Mouse (Mus musculus) forebrain, postnatal 0 days (tissue): ENCODE results near the gene Hectd4. TPM values are rescaled to one million over a fixed set of nuclear protein-coding genes. Genes with fewer than 3 reads are reported as not detected.
"Not testable (repeated sequence)": the region's sequence is repeated elsewhere in the genome, so short reads cannot be mapped to it uniquely, and the experiment has no call there.

Experiments used
- ATAC-seq: fragments of 200-750 bp; cut with Nextera tagmentation; 2 replicates; pipeline ENCODE4 v1.8.0; 2017; ENCODE audit warnings: mild to moderate bottlenecking, moderate library complexity
- DNase-seq: peaks from one replicate; pipeline ENCODE4 v3.0.0-alpha.2; 2015
- H3K27ac ChIP-seq: fragments of 300-500 bp; sonication (generic); 2 replicates; pipeline ENCODE4 v1.5.1; 2014; ENCODE audit warnings: low read depth, mild to moderate bottlenecking, antibody characterized with exemption, low read length, moderate library complexity, mixed read lengths
- H3K27me3 ChIP-seq: fragments of 300-500 bp; sonication (generic); 2 replicates; pipeline ENCODE4 v1.6.1; 2014; ENCODE audit warnings: mild to moderate bottlenecking, low read length, mixed read lengths; ENCODE audit not compliant: insufficient read depth
- H3K36me3 ChIP-seq: fragments of 300-500 bp; sonication (generic); 2 replicates; pipeline ENCODE4 v1.6.1; 2014; ENCODE audit warnings: mild to moderate bottlenecking, moderate library complexity; ENCODE audit not compliant: insufficient read depth
- H3K4me1 ChIP-seq: fragments of 300-500 bp; sonication (generic); 2 replicates; pipeline ENCODE4 v1.6.1; 2014; ENCODE audit warnings: antibody characterized with exemption; ENCODE audit not compliant: insufficient read depth
- H3K4me2 ChIP-seq: fragments of 300-500 bp; sonication (generic); 2 replicates; pipeline ENCODE4 v1.6.1; 2014; ENCODE audit warnings: low read depth, mild to moderate bottlenecking, moderate library complexity
- H3K4me3 ChIP-seq: fragments of 300-500 bp; sonication (generic); 2 replicates; pipeline ENCODE4 v1.5.1; 2014; ENCODE audit warnings: low read depth, low read length, mixed read lengths
- H3K9ac ChIP-seq: fragments of 300-500 bp; sonication (generic); 2 replicates; pipeline ENCODE4 v1.6.1; 2014; ENCODE audit warnings: mild to moderate bottlenecking
- H3K9me3 ChIP-seq: fragments of 300-500 bp; sonication (generic); 2 replicates; pipeline ENCODE4 v1.6.1; 2016; ENCODE audit warnings: low read length
- CTCF ChIP-seq: sonication (generic); IDR thresholded peaks from 2 replicates; pipeline ENCODE4 v1.5.1; 2016; ENCODE audit warnings: antibody characterized with exemption, control low read depth, low read depth
- WGBS: fragments of 180-500 bp; shearing (Covaris S2); extraction: QIAGEN DNeasy Blood & Tissue Kit; methylation state at CpG from one replicate; pipeline ENCODE4 v1.1.7; 2014; 5-methylcytosine and 5-hydroxymethylcytosine counted together
- polyA plus RNA-seq: library from polyadenylated mRNA; unstranded; fragments of >200 nt; fragmentation: Nextera tagmentation; extraction: Ambion mirVana; gene quantifications from 2 replicates; pipeline ENCODE4 v1.2.1, GENCODE M21; 2015
- total RNA-seq: library from RNA; depleted of rRNA; stranded (reverse); fragments of >200 nt; gene quantifications from 2 replicates; pipeline ENCODE4 v1.2.3, GENCODE M21; 2014

Gene Hectd4
- total and polyA plus RNA-seq, 2 experiments from 2014 or later, result 14.0 to 107 TPM

- Histone ChIP-seq H3K27me3 (no peaks in the 10 kb centered on the region), H3K4me3 (no peak overlapping the region), H3K36me3 (peaks cover 24% of the 10 kb centered on the region), H3K9ac (no peak overlapping the region), H3K9me3 (no peaks in the 10 kb centered on the region), H3K4me2 (no peak overlapping the region), H3K4me1 (no peaks in the 10 kb centered on the region), H3K27ac (no peak overlapping the region)
- DNase-seq, result no peak
- 71% methylated on average over 12 of the region's 12 CpGs for WGBS
- ATAC-seq, result no peak
- TF ChIP-seq CTCF, result no peak
Observed at GRCm38 (mm10) chr5:121216126-121216446, 3.9 kb upstream of the Hectd4 start.

- not testable (repeated sequence) for H3K27ac ChIP-seq, H3K4me2 ChIP-seq, H3K4me3 ChIP-seq, H3K9ac ChIP-seq, H3K27me3 ChIP-seq, H3K9me3 ChIP-seq, DNase-seq, ATAC-seq, H3K4me1 ChIP-seq
- WGBS, result 81% methylated on average over 9 of the region's 9 CpGs
- peaks cover 19% of the 10 kb centered on the region for H3K36me3 ChIP-seq
Observed at GRCm38 (mm10) chr5:121216584-121217312, 3.3 kb upstream of the Hectd4 start.

GRCm38 (mm10) chr5:121217313-121217634 is 2.7 kb upstream of the Hectd4 start:
- Histone ChIP-seq H3K36me3 (peaks cover 14% of the 10 kb centered on the region), H3K9ac (no peak overlapping the region), H3K4me2 (no peak overlapping the region), H3K27ac (no peak overlapping the region), H3K9me3 (no peaks in the 10 kb centered on the region), H3K27me3 (no peaks in the 10 kb centered on the region), H3K4me1 (peaks cover under 1% of the 10 kb centered on the region), H3K4me3 (no peak overlapping the region)
- DNase-seq (no peak), ATAC-seq (no peak)
- 87% methylated on average over 2 of the region's 2 CpGs for WGBS
- TF ChIP-seq CTCF, result no peak

GRCm38 (mm10) chr5:121219190-121219589 is 829 bp upstream of the Hectd4 start:
- Histone ChIP-seq H3K4me3 (no peak overlapping the region), H3K36me3 (no peaks in the 10 kb centered on the region), H3K27me3 (no peaks in the 10 kb centered on the region), H3K9me3 (no peaks in the 10 kb centered on the region), H3K4me2 (no peak overlapping the region), H3K27ac (no peak overlapping the region), H3K4me1 (peaks cover 8% of the 10 kb centered on the region), H3K9ac (no peak overlapping the region)
- DNase-seq (no peak), ATAC-seq (no peak)
- 79% methylated on average over 1 of the region's 1 CpGs for WGBS
- TF ChIP-seq CTCF, result no peak

- peak; percentile 51 for ATAC-seq
Observed at GRCm38 (mm10) chr5:121220732-121221301, 798 bp downstream of the Hectd4 start.

GRCm38 (mm10) chr5:121221328-121221850 is 1.4 kb downstream of the Hectd4 start:
- peak; percentile 31 for DNase-seq
- WGBS, result 6% methylated on average over 22 of the region's 23 CpGs
- H3K9me3 ChIP-seq, result no peaks in the 10 kb centered on the region
- H3K27me3 ChIP-seq, result no peaks in the 10 kb centered on the region
- H3K36me3 ChIP-seq, result no peaks in the 10 kb centered on the region
- TF ChIP-seq CTCF, result no peak
- H3K4me1 ChIP-seq, result peaks cover 8% of the 10 kb centered on the region
- ATAC-seq, result no peak
- peak overlapping the region; percentile 95 for H3K27ac ChIP-seq
- H3K9ac ChIP-seq, result peak overlapping the region; percentile 94
- peak overlapping the region; percentile 74 for H3K4me3 ChIP-seq
- peak overlapping the region; percentile 55 for H3K4me2 ChIP-seq

More at GRCm38 (mm10) chr5:121220732-121221301, 798 bp downstream of the Hectd4 start:
- Histone ChIP-seq H3K9ac (peak overlapping the region; percentile 94), H3K27me3 (no peaks in the 10 kb centered on the region), H3K36me3 (no peaks in the 10 kb centered on the region), H3K4me1 (peaks cover 8% of the 10 kb centered on the region), H3K4me3 (peak overlapping the region; percentile 74), H3K27ac (peak overlapping the region; percentile 95), H3K4me2 (peak overlapping the region; percentile 55), H3K9me3 (no peaks in the 10 kb centered on the region)
- peak; percentile 73 for DNase-seq
- TF ChIP-seq CTCF, result no peak
- 0% methylated on average over 29 of the region's 38 CpGs for WGBS

- H3K4me3 ChIP-seq, H3K27ac ChIP-seq, H3K9me3 ChIP-seq, H3K27me3 ChIP-seq, H3K4me1 ChIP-seq, DNase-seq, H3K36me3 ChIP-seq, H3K4me2 ChIP-seq, H3K9ac ChIP-seq, ATAC-seq: not testable (repeated sequence)
- WGBS, result 83% methylated on average over 4 of the region's 4 CpGs
Observed at GRCm38 (mm10) chr5:121224020-121224419, 4.0 kb downstream of the Hectd4 start.
